Mouse (Mus musculus) MEL (cell line): ENCODE data around the gene Pde1b. TPM values are rescaled to one million over a fixed set of nuclear protein-coding genes. Genes with fewer than 3 reads are reported as not detected.

Experiments used
- DNase-seq: peaks from one replicate; pipeline ENCODE4 v3.0.0; 2011; ENCODE audit warnings: low read depth, low spot score
- H3K27ac ChIP-seq: 2 replicates; pipeline ENCODE4 v1.5.1; 2012; ENCODE audit warnings: low read depth, mild to moderate bottlenecking, control low read depth, low read length, moderate library complexity; ENCODE audit not compliant: control insufficient read depth
- H3K27me3 ChIP-seq, 2 experiments: fragments of 150-350 bp in 1 of 2; sonication (generic) in 1 of 2; 2 replicates each; pipeline ENCODE4 v1.6.1; 2012; ENCODE audit warnings: low read length in 2 of 2, mild to moderate bottlenecking in 2 of 2, improper control_type of control experiment in 1 of 2, moderate library complexity in 1 of 2; ENCODE audit not compliant: insufficient read depth in 2 of 2, control insufficient read depth in 1 of 2
- H3K36me3 ChIP-seq, 2 experiments: 2 replicates each; pipeline ENCODE4 v1.6.1; 2012 to 2014; ENCODE audit warnings: low read length in 2 of 2, improper control_type of control experiment in 1 of 2, inconsistent platforms in 1 of 2, mild to moderate bottlenecking in 1 of 2; ENCODE audit not compliant: insufficient read depth in 2 of 2, control insufficient read depth in 1 of 2
- H3K4me1 ChIP-seq, 2 experiments: fragments of 150-350 bp in 1 of 2; sonication (generic) in 1 of 2; 2 replicates each; pipeline ENCODE4 v1.6.1; 2012; ENCODE audit warnings: low read length in 2 of 2, improper control_type of control experiment in 1 of 2, mild to moderate bottlenecking in 1 of 2; ENCODE audit not compliant: insufficient read depth in 2 of 2, control insufficient read depth in 1 of 2
- H3K4me3 ChIP-seq, 2 experiments: fragments of 150-350 bp in 1 of 2; sonication (generic) in 1 of 2; 2 replicates each; pipeline ENCODE4 v1.5.1; 2012; ENCODE audit warnings: low read depth in 2 of 2, low read length in 2 of 2, mild to moderate bottlenecking in 2 of 2, moderate library complexity in 2 of 2, control low read depth in 1 of 2, improper control_type of control experiment in 1 of 2; ENCODE audit not compliant: control insufficient read depth in 1 of 2, insufficient read depth in 1 of 2
- H3K79me2 ChIP-seq: 2 replicates; pipeline ENCODE4 v1.6.1; 2012; ENCODE audit warnings: mild to moderate bottlenecking, low read length, moderate library complexity; ENCODE audit not compliant: control insufficient read depth, poor library complexity, insufficient read depth
- H3K9ac ChIP-seq: 2 replicates; pipeline ENCODE4 v1.6.1; 2012; ENCODE audit warnings: low read depth, mild to moderate bottlenecking, control low read depth, low read length, moderate library complexity; ENCODE audit not compliant: control insufficient read depth, poor library complexity, severe bottlenecking
- H3K9me3 ChIP-seq: fragments of 150-350 bp; sonication (generic); replicated peaks from 2 replicates; pipeline ENCODE4 v1.6.1; 2012; ENCODE audit warnings: mild to moderate bottlenecking, low read length, improper control_type of control experiment, moderate library complexity; ENCODE audit not compliant: insufficient read depth
- CTCF ChIP-seq, 3 experiments: IDR thresholded peaks in 2 of 3; conservative IDR thresholded peaks in 1 of 3; 2 replicates each; pipeline ENCODE4 v1.5.1; 2011 to 2012; ENCODE audit warnings: low read length in 3 of 3, low read depth in 2 of 3, mild to moderate bottlenecking in 2 of 3, improper control_type of control experiment in 1 of 3, inconsistent platforms in 1 of 3, mixed read lengths in 1 of 3, moderate library complexity in 1 of 3; ENCODE audit not compliant: control insufficient read depth in 1 of 3, insufficient read depth in 1 of 3, poor library complexity in 1 of 3, severe bottlenecking in 1 of 3
- ELF1 ChIP-seq: IDR thresholded peaks from 2 replicates; pipeline ENCODE4 v1.6.1; 2014; ENCODE audit warnings: low read depth, mild to moderate bottlenecking, inconsistent platforms, low read length, improper control_type of control experiment, moderate library complexity
- ETS1 ChIP-seq: IDR thresholded peaks from 2 replicates; pipeline ENCODE4 v1.6.1; 2012; ENCODE audit warnings: low read depth, mild to moderate bottlenecking, inconsistent platforms, low read length, improper control_type of control experiment, moderate library complexity
- GABPA ChIP-seq: IDR thresholded peaks from 2 replicates; pipeline ENCODE4 v1.6.1; 2012; ENCODE audit warnings: low read depth, mild to moderate bottlenecking, inconsistent platforms, low read length, improper control_type of control experiment, moderate library complexity
- HCFC1 ChIP-seq: IDR thresholded peaks from 2 replicates; pipeline ENCODE4 v1.6.1; 2012; ENCODE audit warnings: low read depth, mild to moderate bottlenecking, inconsistent platforms, low read length, improper control_type of control experiment, moderate library complexity
- JUND ChIP-seq: IDR thresholded peaks from 2 replicates; pipeline ENCODE4 v1.6.1; 2011; ENCODE audit warnings: low read depth, mild to moderate bottlenecking, improper control_type of control experiment, low read length
- MAFK ChIP-seq: IDR thresholded peaks from 2 replicates; pipeline ENCODE4 v1.6.1; 2011; ENCODE audit warnings: low read depth, mild to moderate bottlenecking, low read length, improper control_type of control experiment, borderline replicate concordance
- MAZ ChIP-seq: IDR thresholded peaks from 2 replicates; pipeline ENCODE4 v1.6.1; 2012; ENCODE audit warnings: low read depth, mild to moderate bottlenecking, inconsistent platforms, low read length, improper control_type of control experiment
- MXI1 ChIP-seq: IDR thresholded peaks from 2 replicates; pipeline ENCODE4 v1.6.1; 2011; ENCODE audit warnings: mild to moderate bottlenecking, low read depth, low read length, improper control_type of control experiment
- MYC ChIP-seq: IDR thresholded peaks from 2 replicates; pipeline ENCODE4 v1.6.1; 2011; ENCODE audit warnings: low read depth, mild to moderate bottlenecking, low read length, improper control_type of control experiment, moderate library complexity
- NELFE ChIP-seq: IDR thresholded peaks from 2 replicates; pipeline ENCODE4 v1.6.1; 2011; ENCODE audit warnings: low read depth, low read length, improper control_type of control experiment
- NRF1 ChIP-seq: IDR thresholded peaks from 2 replicates; pipeline ENCODE4 v1.6.1; 2014; ENCODE audit warnings: low read depth, mild to moderate bottlenecking, inconsistent platforms, low read length, improper control_type of control experiment, moderate library complexity; ENCODE audit not compliant: poor library complexity, insufficient read depth, severe bottlenecking
- POLR2AphosphoS2 ChIP-seq: IDR thresholded peaks from 2 replicates; pipeline ENCODE4 v1.6.1; 2011; ENCODE audit warnings: low read length, improper control_type of control experiment
- POLR2AphosphoS5 ChIP-seq: IDR thresholded peaks from 2 replicates; pipeline ENCODE4 v1.6.1; 2012; ENCODE audit warnings: low read depth, borderline replicate concordance, mild to moderate bottlenecking, inconsistent platforms, low read length, moderate library complexity, mixed read lengths
- RCOR1 ChIP-seq: IDR thresholded peaks from 2 replicates; pipeline ENCODE4 v1.6.1; 2012; ENCODE audit warnings: low read depth, mild to moderate bottlenecking, inconsistent platforms, low read length, improper control_type of control experiment
- SIN3A ChIP-seq: IDR thresholded peaks from 2 replicates; pipeline ENCODE4 v1.6.1; 2012; ENCODE audit warnings: low read length, improper control_type of control experiment, inconsistent platforms
- TBP ChIP-seq: IDR thresholded peaks from 2 replicates; pipeline ENCODE4 v1.8.0; 2011; ENCODE audit warnings: low read depth, low read length, improper control_type of control experiment
- TCF12 ChIP-seq: IDR thresholded peaks from 2 replicates; pipeline ENCODE4 v1.6.1; 2014; ENCODE audit warnings: low read depth, mild to moderate bottlenecking, inconsistent platforms, low read length, improper control_type of control experiment, moderate library complexity
- USF1 ChIP-seq: IDR thresholded peaks from 2 replicates; pipeline ENCODE4 v1.6.1; 2014; ENCODE audit warnings: low read depth, mild to moderate bottlenecking, inconsistent platforms, low read length, improper control_type of control experiment, moderate library complexity
- USF2 ChIP-seq, 2 experiments: IDR thresholded peaks; 2 replicates each; pipeline ENCODE4 v1.6.1; 2011 to 2012; ENCODE audit warnings: improper control_type of control experiment in 2 of 2, low read length in 2 of 2, borderline replicate concordance in 1 of 2, inconsistent platforms in 1 of 2, low read depth in 1 of 2, mild to moderate bottlenecking in 1 of 2; ENCODE audit not compliant: insufficient read depth in 1 of 2
- ZC3H11A ChIP-seq: IDR thresholded peaks from 2 replicates; pipeline ENCODE4 v1.6.1; 2012; ENCODE audit warnings: low read depth, mild to moderate bottlenecking, inconsistent platforms, low read length, improper control_type of control experiment
- ZNF384 ChIP-seq: IDR thresholded peaks from 2 replicates; pipeline ENCODE4 v1.6.1; 2012; ENCODE audit warnings: low read depth, mild to moderate bottlenecking, inconsistent platforms, low read length, improper control_type of control experiment
- polyA plus RNA-seq, 2 experiments: library from polyadenylated mRNA; stranded (reverse) in 1 of 2; unstranded in 1 of 2; fragments of >175 nt in 1 of 2; fragments of >200 nt in 1 of 2; gene quantifications; 2 replicates each; pipeline versions ENCODE4 v1.2.1 to v1.2.4; 2012; ENCODE audit warnings: low replicate concordance in 2 of 2, low read depth in 1 of 2; ENCODE audit not compliant: insufficient read length in 2 of 2, insufficient read depth in 1 of 2, missing spikeins in 1 of 2
- total RNA-seq: library from RNA; depleted of rRNA; stranded (reverse); fragments of 300-350 nt; gene quantifications from 2 replicates; pipeline ENCODE4 v1.2.3, GENCODE M21; 2012

Pde1b gene
- total and polyA plus RNA-seq, 3 experiments = 2.4 to 4.5 TPM; not detected in 1

GRCm38 (mm10) chr15:103471488-103472194 lies 31.2 kb upstream of the Pde1b start:
- Histone ChIP-seq H3K79me2 (no peaks in the 10 kb centered on the region), H3K36me3 (no peaks in the 10 kb centered on the region), H3K4me3 (no peak overlapping the region), H3K27me3 (no peaks in the 10 kb centered on the region), H3K9me3 (no peaks in the 10 kb centered on the region), H3K4me1 (no peaks in the 10 kb centered on the region), H3K27ac (no peak overlapping the region), H3K9ac (no peak overlapping the region)
- no peak for TF ChIP-seq GABPA
- TF ChIP-seq HCFC1 = no peak
- TF ChIP-seq TBP = no peak
- no peak for TF ChIP-seq TCF12
- TF ChIP-seq RCOR1 = no peak
- TF ChIP-seq ZC3H11A = no peak
- TF ChIP-seq MYC = no peak
- DNase-seq = no peak

- no peak overlapping the region for H3K27ac ChIP-seq
- H3K79me2 ChIP-seq = no peaks in the 10 kb centered on the region
- no peak overlapping the region for H3K4me3 ChIP-seq
- no peak for DNase-seq
- H3K9me3 ChIP-seq = no peaks in the 10 kb centered on the region
- H3K9ac ChIP-seq = no peak overlapping the region
- no peaks in the 10 kb centered on the region for H3K36me3 ChIP-seq
- H3K4me1 ChIP-seq = no peaks in the 10 kb centered on the region
- H3K27me3 ChIP-seq = no peaks in the 10 kb centered on the region
- TF ChIP-seq ETS1 = no peak
- no peak for TF ChIP-seq MXI1
- no peak for TF ChIP-seq POLR2AphosphoS2
- TF ChIP-seq ZNF384 = no peak
- TF ChIP-seq USF1 = no peak
- no peak for TF ChIP-seq JUND
- TF ChIP-seq MAFK = no peak
- TF ChIP-seq USF2 (IDR thresholded peaks at IDR 0.05; ENCODE audit: borderline replicate concordance in 1 of 2, insufficient read depth in 1 of 2, low read depth in 1 of 2, low read length in 2 of 2) = no peak
- TF ChIP-seq GABPA = no peak
- no peak for TF ChIP-seq ZC3H11A
- TF ChIP-seq NRF1 = no peak
- no peak for TF ChIP-seq CTCF (IDR thresholded peaks at IDR 0.05 in 2 of 3, conservative IDR thresholded peaks at IDR 0.05 in 1 of 3; ENCODE audit: control insufficient read depth in 1 of 3, insufficient read depth in 1 of 3, low read depth in 2 of 3, low read length in 3 of 3, poor library complexity in 1 of 3, severe bottlenecking in 1 of 3)
- TF ChIP-seq MAZ = no peak
- TF ChIP-seq SIN3A = no peak
- TF ChIP-seq POLR2AphosphoS5 = no peak
- TF ChIP-seq RCOR1 = no peak
- no peak for TF ChIP-seq ELF1
- TF ChIP-seq NELFE = no peak
Observed at GRCm38 (mm10) chr15:103472265-103472664, 30.6 kb upstream of the Pde1b start.
